Mouse (Mus musculus) thymus, adult 2 months (tissue): ENCODE results near the gene 4930578C19Rik.

Experiments used
- CTCF ChIP-seq: fragments of 200-500 bp; IDR thresholded peaks from 2 replicates; pipeline ENCODE4 v1.5.1; 2012; ENCODE audit warnings: mild to moderate bottlenecking, control low read depth, low read length, moderate library complexity, borderline replicate concordance; ENCODE audit not compliant: control insufficient read depth, poor library complexity, insufficient read depth; ENCODE audit errors: extremely low read depth
- POLR2A ChIP-seq: fragments of 200-500 bp; IDR thresholded peaks from 2 replicates; pipeline ENCODE4 v1.6.1; 2012; ENCODE audit warnings: mild to moderate bottlenecking, low read length, control low read depth, moderate library complexity; ENCODE audit not compliant: control insufficient read depth, poor library complexity, insufficient read depth; ENCODE audit errors: extremely low read depth

DNA sequence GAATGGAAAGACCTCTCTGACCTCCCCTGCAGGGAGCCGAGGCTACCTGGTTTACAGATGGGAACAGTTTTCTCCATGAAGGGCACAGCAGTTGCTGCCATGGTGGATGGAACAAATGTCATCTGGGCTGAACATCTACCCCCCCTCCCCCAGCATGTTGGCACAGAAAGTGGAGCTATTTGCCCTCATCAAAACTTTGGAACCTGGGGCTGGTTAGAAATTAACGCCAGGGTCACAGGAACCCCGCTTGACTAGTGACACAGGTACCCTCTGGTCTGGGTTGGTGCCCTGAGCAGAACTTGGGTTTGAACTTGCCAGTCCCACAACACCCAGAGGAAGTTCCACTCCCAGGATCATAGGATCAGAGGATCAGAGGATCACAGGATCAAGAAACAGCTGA lies 35.7 kb downstream of the 4930578C19Rik start:
- TF ChIP-seq POLR2A (no peak), CTCF (no peak)
